Mouse (Mus musculus) kidney, adult 2 months (tissue): ENCODE data around the gene Cngb1.

Source experiments
- CTCF ChIP-seq: fragments of 200-500 bp; conservative IDR thresholded peaks from 2 replicates; pipeline ENCODE4 v1.5.1; 2011; ENCODE audit warnings: low read depth, mild to moderate bottlenecking, control low read depth, low read length, moderate library complexity, mixed read lengths; ENCODE audit not compliant: insufficient read depth, insufficient read length
- POLR2A ChIP-seq: fragments of 200-500 bp; IDR thresholded peaks from one replicate; pipeline ENCODE4 v1.6.1; 2011; ENCODE audit warnings: low read depth, low read length, control low read depth

- no peak for TF ChIP-seq CTCF
- no peak for TF ChIP-seq POLR2A
Observed at GRCm38 (mm10) chr8:95245180-95245579, 61.2 kb downstream of the Cngb1 start.
